Mouse (Mus musculus): ENCODE data around the gene Lgals1. TPM values are rescaled to one million over a fixed set of nuclear protein-coding genes. Genes with fewer than 3 reads are reported as not detected.

The Lgals1 gene
- total and polyA plus RNA-seq, 2 experiments from 2014 or later: 46.2 to 76.8 TPM

DNA sequence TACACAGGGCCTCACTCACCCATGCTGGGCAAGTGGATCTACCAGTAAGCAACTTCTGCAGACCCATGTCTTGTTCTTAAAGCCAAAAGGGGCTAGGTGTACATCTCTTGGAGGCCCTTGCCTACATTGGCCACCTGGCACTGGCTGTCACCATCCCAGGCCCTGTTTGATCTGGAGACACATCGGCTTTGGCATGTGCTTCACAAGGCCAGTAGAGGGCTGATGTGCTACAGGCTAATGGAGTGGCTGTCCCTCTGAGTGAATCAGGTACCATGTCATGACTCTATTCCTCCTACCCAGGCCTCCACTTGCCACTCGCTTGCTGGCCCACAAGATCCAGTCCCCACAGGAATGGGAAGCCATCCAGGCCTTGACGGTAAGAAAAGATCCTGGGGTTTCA, 44.7 kb upstream of the Lgals1 start:
- no peak overlapping the region for H3K9ac ChIP-seq (replicated peaks; ENCODE audit: low read length, poor library complexity, severe bottlenecking)
- H3K36me3 ChIP-seq (ENCODE audit: insufficient read depth, low read length): peaks cover 53% of the 10 kb centered on the region
- H3K4me3 ChIP-seq (ENCODE audit: low read depth, low read length): no peak overlapping the region
- no peak overlapping the region for H3K4me2 ChIP-seq (ENCODE audit: low read depth, low read length, poor library complexity, severe bottlenecking)
- ATAC-seq (ENCODE audit: low FRiP score): no peak
- TF ChIP-seq CTCF (IDR thresholded peaks at IDR 0.05): peak; percentile 41; the same call in 1 of the 2 replicates
- no peak overlapping the region for H3K27ac ChIP-seq (ENCODE audit: low read depth, low read length)
- whole genome bisulfite sequencing: 83% methylated on average over 3 of the region's 3 CpGs
- no peak for DNase-seq (ENCODE audit: low spot score)
- H3K4me1 ChIP-seq (ENCODE audit: insufficient read depth, low read length): peaks cover 7% of the 10 kb centered on the region; the same call in 1 of the 2 replicates
- no peaks in the 10 kb centered on the region for H3K9me3 ChIP-seq (ENCODE audit: low read length)
- H3K27me3 ChIP-seq (ENCODE audit: insufficient read depth, low read length): no peaks in the 10 kb centered on the region

DNA sequence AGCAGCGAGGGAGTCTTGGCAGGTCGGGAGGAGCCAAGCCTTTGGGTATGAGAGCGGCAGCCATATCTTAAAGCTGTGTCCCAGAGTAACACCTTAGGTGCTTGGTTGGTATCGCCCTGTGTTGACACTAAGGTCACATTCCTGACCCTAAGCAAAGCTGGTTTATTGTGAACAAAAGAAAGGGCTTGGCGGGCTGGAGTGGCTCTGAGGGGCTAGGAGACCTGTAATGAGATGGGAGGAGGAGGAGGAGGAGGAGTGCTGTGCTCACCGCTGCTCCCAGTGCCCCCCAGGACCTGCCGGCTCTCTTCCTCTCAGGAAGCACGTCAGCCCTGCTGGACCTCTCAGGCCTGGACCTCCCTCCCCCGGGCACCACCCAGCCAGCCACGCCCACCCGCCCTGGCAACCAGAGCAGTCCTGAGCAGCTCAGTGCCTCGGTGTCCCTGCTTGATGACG, 37.1 kb upstream of the Lgals1 start:
- Histone ChIP-seq H3K27ac (ENCODE audit: low read depth, low read length) (no peak overlapping the region), H3K9me3 (ENCODE audit: low read length) (no peaks in the 10 kb centered on the region), H3K27me3 (ENCODE audit: insufficient read depth, low read length) (no peaks in the 10 kb centered on the region), H3K4me1 (ENCODE audit: insufficient read depth, low read length) (no peaks in the 10 kb centered on the region), H3K36me3 (ENCODE audit: insufficient read depth, low read length) (peaks cover 76% of the 10 kb centered on the region), H3K9ac (replicated peaks; ENCODE audit: low read length, poor library complexity, severe bottlenecking) (no peak overlapping the region), H3K4me2 (ENCODE audit: low read depth, low read length, poor library complexity, severe bottlenecking) (no peak overlapping the region), H3K4me3 (ENCODE audit: low read depth, low read length) (no peak overlapping the region)
- DNase-seq (ENCODE audit: low spot score) (no peak), ATAC-seq (ENCODE audit: low FRiP score) (no peak)
- TF ChIP-seq CTCF (IDR thresholded peaks at IDR 0.05): no peak
- WGBS: 27% methylated on average over 13 of the region's 13 CpGs

DNA sequence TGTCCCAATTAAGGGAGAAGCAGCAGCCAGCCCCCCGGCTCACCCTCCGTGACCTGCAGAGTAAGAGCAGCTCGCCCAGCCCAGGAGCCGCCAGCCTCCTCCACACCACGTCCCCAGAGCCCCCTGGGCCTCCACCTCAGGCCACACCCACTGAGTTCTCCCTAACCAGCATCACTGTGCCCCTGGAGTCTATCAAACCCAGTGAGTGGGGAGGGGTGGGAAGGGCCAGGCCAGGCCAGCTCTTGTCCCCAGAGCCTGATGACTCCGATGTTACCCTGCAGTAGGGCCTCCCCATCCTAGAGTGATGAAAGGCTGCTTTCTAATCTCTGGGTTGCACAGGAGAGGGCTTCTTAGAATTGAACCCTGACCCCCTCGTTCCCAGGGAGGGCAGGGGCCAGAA, 34.1 kb upstream of the Lgals1 start:
- DNase-seq (ENCODE audit: low spot score) (no peak), ATAC-seq (ENCODE audit: low FRiP score) (no peak)
- peaks cover 57% of the 10 kb centered on the region for H3K36me3 ChIP-seq (ENCODE audit: insufficient read depth, low read length)
- no peaks in the 10 kb centered on the region for H3K4me1 ChIP-seq (ENCODE audit: insufficient read depth, low read length)
- no peak overlapping the region for H3K4me2 ChIP-seq (ENCODE audit: low read depth, low read length, poor library complexity, severe bottlenecking)
- 68% methylated on average over 7 of the region's 7 CpGs for WGBS
- H3K9ac ChIP-seq (replicated peaks; ENCODE audit: low read length, poor library complexity, severe bottlenecking): no peak overlapping the region
- no peaks in the 10 kb centered on the region for H3K27me3 ChIP-seq (ENCODE audit: insufficient read depth, low read length)
- no peak for TF ChIP-seq CTCF (IDR thresholded peaks at IDR 0.05)
- H3K4me3 ChIP-seq (ENCODE audit: low read depth, low read length): no peak overlapping the region
- no peaks in the 10 kb centered on the region for H3K9me3 ChIP-seq (ENCODE audit: low read length)
- no peak overlapping the region for H3K27ac ChIP-seq (ENCODE audit: low read depth, low read length)

DNA sequence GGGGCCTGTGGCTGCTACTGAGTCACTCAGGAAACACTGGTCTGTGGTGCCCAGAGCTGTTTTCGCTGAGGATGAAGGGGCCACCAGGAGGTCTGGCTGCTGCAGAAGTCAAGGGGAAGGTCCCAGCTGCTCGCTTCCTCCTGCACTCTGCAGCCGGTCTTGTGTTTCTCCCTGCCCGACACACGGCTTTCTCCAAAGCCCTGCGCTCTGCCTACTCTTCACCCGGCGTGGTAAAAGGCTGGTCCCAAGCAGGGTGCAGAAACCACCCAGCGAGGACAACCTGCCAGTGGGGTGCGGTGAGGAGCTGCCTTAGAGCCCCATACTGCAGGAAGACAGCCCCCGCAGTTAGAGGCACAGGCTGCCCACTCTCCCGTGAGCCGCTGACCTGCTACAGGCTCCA, 31.8 kb upstream of the Lgals1 start:
- no peaks in the 10 kb centered on the region for H3K9me3 ChIP-seq (ENCODE audit: low read length)
- no peak overlapping the region for H3K4me2 ChIP-seq (ENCODE audit: low read depth, low read length, poor library complexity, severe bottlenecking)
- no peak overlapping the region for H3K4me3 ChIP-seq (ENCODE audit: low read depth, low read length)
- no peak for TF ChIP-seq CTCF (IDR thresholded peaks at IDR 0.05)
- H3K9ac ChIP-seq (replicated peaks; ENCODE audit: low read length, poor library complexity, severe bottlenecking): no peak overlapping the region
- ATAC-seq (ENCODE audit: low FRiP score): no peak
- no peak overlapping the region for H3K27ac ChIP-seq (ENCODE audit: low read depth, low read length)
- no peak for DNase-seq (ENCODE audit: low spot score)
- H3K4me1 ChIP-seq (ENCODE audit: insufficient read depth, low read length): 0 out of 2 replicates have a peak, but pooled peaks cover 2% of the 10 kb centered on the region
- peaks cover 2% of the 10 kb centered on the region; the same call in 1 of the 2 replicates for H3K27me3 ChIP-seq (ENCODE audit: insufficient read depth, low read length)
- H3K36me3 ChIP-seq (ENCODE audit: insufficient read depth, low read length): peaks cover 39% of the 10 kb centered on the region
- 88% methylated on average over 13 of the region's 13 CpGs for WGBS

DNA sequence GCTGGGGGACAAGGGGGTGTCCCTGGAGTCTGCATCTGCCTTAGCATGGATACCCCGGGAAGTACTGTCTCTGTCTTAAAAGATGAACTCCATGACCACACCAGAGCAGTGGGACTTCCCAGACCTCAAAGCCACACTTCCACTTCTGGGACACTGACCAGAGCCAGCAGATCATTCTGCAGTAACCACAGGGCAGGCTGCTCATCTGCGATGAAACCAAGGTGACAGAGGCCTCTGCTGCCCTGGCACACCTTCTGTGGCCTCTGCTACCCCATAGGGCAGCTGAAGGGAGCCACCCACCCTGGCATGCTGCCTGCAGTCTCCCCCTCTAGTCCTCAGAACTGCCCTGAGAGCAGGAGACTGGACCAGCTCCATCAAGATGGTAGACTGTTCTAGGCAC, 30.8 kb upstream of the Lgals1 start:
- H3K4me1 ChIP-seq (ENCODE audit: insufficient read depth, low read length): 0 out of 2 replicates have a peak, but pooled peaks cover 3% of the 10 kb centered on the region
- ATAC-seq (ENCODE audit: low FRiP score) (no peak), DNase-seq (ENCODE audit: low spot score) (no peak)
- no peak overlapping the region for H3K4me3 ChIP-seq (ENCODE audit: low read depth, low read length)
- H3K27me3 ChIP-seq (ENCODE audit: insufficient read depth, low read length): peaks cover 3% of the 10 kb centered on the region; the same call in 1 of the 2 replicates
- no peaks in the 10 kb centered on the region for H3K9me3 ChIP-seq (ENCODE audit: low read length)
- peaks cover 34% of the 10 kb centered on the region for H3K36me3 ChIP-seq (ENCODE audit: insufficient read depth, low read length)
- no peak overlapping the region for H3K27ac ChIP-seq (ENCODE audit: low read depth, low read length)
- no peak for TF ChIP-seq CTCF (IDR thresholded peaks at IDR 0.05)
- no peak overlapping the region for H3K9ac ChIP-seq (replicated peaks; ENCODE audit: low read length, poor library complexity, severe bottlenecking)
- 89% methylated on average over 2 of the region's 2 CpGs for WGBS
- no peak overlapping the region for H3K4me2 ChIP-seq (ENCODE audit: low read depth, low read length, poor library complexity, severe bottlenecking)

DNA sequence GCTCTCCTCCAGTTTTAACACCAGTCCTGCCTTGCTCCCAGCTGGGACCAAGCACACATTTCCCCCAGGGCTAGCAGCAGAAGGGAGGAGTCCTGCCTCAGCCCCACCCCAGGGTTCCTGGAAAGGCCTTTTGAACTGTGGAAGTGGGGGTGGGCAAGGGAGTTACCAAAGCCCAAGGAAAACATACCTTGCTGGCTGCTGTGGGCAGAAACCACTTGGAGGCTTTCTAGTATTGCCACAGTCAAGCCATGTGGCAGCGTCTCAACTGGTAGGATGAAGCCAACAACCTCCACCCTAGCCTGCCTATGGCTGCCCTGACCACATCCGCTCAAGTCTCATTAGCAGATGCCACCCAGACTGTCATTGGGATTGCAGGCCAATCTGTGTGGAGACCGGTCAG, 30.4 kb upstream of the Lgals1 start:
- no peak overlapping the region for H3K9ac ChIP-seq (replicated peaks; ENCODE audit: low read length, poor library complexity, severe bottlenecking)
- no peaks in the 10 kb centered on the region for H3K9me3 ChIP-seq (ENCODE audit: low read length)
- ATAC-seq (ENCODE audit: low FRiP score) (no peak), DNase-seq (ENCODE audit: low spot score) (no peak)
- TF ChIP-seq CTCF (IDR thresholded peaks at IDR 0.05): no peak
- H3K4me1 ChIP-seq (ENCODE audit: insufficient read depth, low read length): 0 out of 2 replicates have a peak, but pooled peaks cover 3% of the 10 kb centered on the region
- H3K36me3 ChIP-seq (ENCODE audit: insufficient read depth, low read length): peaks cover 30% of the 10 kb centered on the region
- WGBS: 91% methylated on average over 3 of the region's 3 CpGs
- H3K27me3 ChIP-seq (ENCODE audit: insufficient read depth, low read length): peaks cover 3% of the 10 kb centered on the region; the same call in 1 of the 2 replicates
- H3K27ac ChIP-seq (ENCODE audit: low read depth, low read length): no peak overlapping the region
- H3K4me2 ChIP-seq (ENCODE audit: low read depth, low read length, poor library complexity, severe bottlenecking): no peak overlapping the region
- no peak overlapping the region for H3K4me3 ChIP-seq (ENCODE audit: low read depth, low read length)

Measured in midbrain, postnatal 0 days (tissue).